Mouse (Mus musculus) thymus, postnatal 4 days (tissue): Measurements from ENCODE around the gene Psat1.

Experiments used
- DNase-seq: peaks from one replicate; pipeline ENCODE4 v3.0.0; 2021

Psat1 gene

DNA sequence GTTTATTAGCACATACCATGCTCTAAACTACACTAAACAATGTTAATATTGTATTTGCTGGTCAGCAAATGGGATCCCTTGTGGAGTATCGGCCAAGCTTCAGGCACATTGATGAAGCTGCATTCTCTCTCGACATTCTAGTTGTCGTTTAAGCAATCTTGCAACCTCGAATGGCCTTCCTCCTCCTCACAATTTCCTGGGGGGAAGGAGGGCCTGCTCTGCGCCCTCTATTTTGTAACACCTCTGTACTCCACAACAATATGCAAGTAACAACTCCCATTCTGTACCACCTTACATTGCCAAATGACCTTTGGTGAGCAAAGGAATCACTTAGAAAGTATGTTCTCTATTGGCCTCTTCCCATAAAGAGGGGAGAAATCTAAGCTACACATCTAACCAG, 91.8 kb downstream of the Psat1 start:
- DNase-seq = no peak
